ENCODE assay signal across 21 mouse cellular contexts in the genomic region with DNA sequence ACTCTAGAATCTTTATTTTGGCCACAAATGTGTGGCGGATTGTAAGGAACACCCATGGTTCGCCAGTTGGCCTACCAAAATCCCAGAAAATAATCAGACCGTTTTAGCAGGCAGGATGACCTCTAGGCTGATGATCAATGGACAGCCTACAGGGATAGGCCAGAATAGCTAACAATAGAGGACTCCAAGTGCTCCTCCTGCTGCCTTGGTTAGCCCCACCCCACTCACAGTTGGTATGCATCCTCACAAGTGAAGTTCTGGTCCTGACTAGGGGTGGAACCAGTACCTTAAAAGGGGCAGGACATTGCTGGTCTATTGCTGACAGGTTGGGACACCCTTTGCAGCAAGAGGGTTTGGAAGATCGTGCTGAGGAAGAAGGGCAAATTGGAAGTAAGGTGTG. TPM values are rescaled to one million over a fixed set of nuclear protein-coding genes. Genes with fewer than 3 reads are reported as not detected.
DNase-seq lines count a peak whose midpoint lies in the region; ATAC-seq and TF ChIP-seq lines count a peak whose summit lies in the region.
"Had no signal": no experiment of that assay in that cellular context is flagged by ENCODE, and none has a peak within 500 bp of the region (broad histone marks: within the 10 kb centered on the region; RNA-seq: fewer than 3 reads in every experiment).

No protein-coding gene starts in this region.

- intact Hi-C loops in heart, postnatal 14 days (cut with DNase I), result no loop called here
- intact Hi-C loops in gastrocnemius, postnatal 14 days (cut with DNase I; ENCODE audit: low total_unique reads), result loop anchor here (5.0 kb wide), 2 partner anchors 34 to 104 kb away; no protein-coding TSS in a partner anchor

- DNase-seq in heart, postnatal 14 days, result no peak
- no peak for DNase-seq in liver, postnatal 0 days
- peak; percentile 29 for DNase-seq in Muller cell, postnatal 12 days (ENCODE audit: inconsistent ontology term)
- no peak for DNase-seq in gastrocnemius, postnatal 14 days
- no peak for DNase-seq in adrenal gland, adult (ENCODE audit: inconsistent age in 2 of 2, low spot score in 1 of 2)
- DNase-seq: adrenal gland, postnatal 36 days; cerebellum, adult 9-10 months; gastrocnemius, postnatal 25 days; layer of hippocampus, adult 9-11 months; right cerebral cortex, postnatal 4 days; thymus, adult 18-20 months; thymus, postnatal 36 days had no signal

- no peak overlapping the region for H3K9ac ChIP-seq in heart, embryonic 12.5 days
- H3K9ac ChIP-seq in liver, embryonic 12.5 days, result no peak overlapping the region
- H3K9ac ChIP-seq in liver, postnatal 0 days (replicated peaks), result no peak overlapping the region
- H3K9ac ChIP-seq in embryonic facial prominence, embryonic 13.5 days, result no peak overlapping the region
- H3K9ac ChIP-seq: liver, embryonic 14.5 days had no signal

- no peak for TF ChIP-seq EP300 in liver, postnatal 0 days (IDR thresholded peaks at IDR 0.05; ENCODE audit: low read depth)

- 56% methylated on average over 4 of the region's 4 CpGs for WGBS in heart, embryonic 12.5 days
- 58% methylated on average over 4 of the region's 4 CpGs for WGBS in liver, embryonic 12.5 days (ENCODE audit: insufficient replicate concordance)
- 62% methylated on average over 4 of the region's 4 CpGs for WGBS in liver, postnatal 0 days (ENCODE audit: insufficient replicate concordance)
- WGBS in embryonic facial prominence, embryonic 13.5 days, result 39% methylated on average over 4 of the region's 4 CpGs

- H3K36me3 ChIP-seq in heart, embryonic 12.5 days, result no peaks in the 10 kb centered on the region
- H3K36me3 ChIP-seq in liver, embryonic 12.5 days, result no peaks in the 10 kb centered on the region
- H3K36me3 ChIP-seq in liver, postnatal 0 days (replicated peaks; ENCODE audit: insufficient read depth, low read length), result no peaks in the 10 kb centered on the region
- no peaks in the 10 kb centered on the region for H3K36me3 ChIP-seq in embryonic facial prominence, embryonic 13.5 days
- H3K36me3 ChIP-seq: hindbrain, embryonic 13.5 days had no signal

- no peak overlapping the region for H3K4me3 ChIP-seq in heart, embryonic 12.5 days
- no peak overlapping the region for H3K4me3 ChIP-seq in liver, embryonic 12.5 days
- H3K4me3 ChIP-seq in liver, postnatal 0 days (ENCODE audit: low read depth, low read length), result no peak overlapping the region
- H3K4me3 ChIP-seq in embryonic facial prominence, embryonic 13.5 days, result no peak overlapping the region

- peaks cover 60% of the 10 kb centered on the region for H3K27me3 ChIP-seq in heart, embryonic 12.5 days (replicated peaks)
- H3K27me3 ChIP-seq in liver, embryonic 12.5 days (replicated peaks), result peaks cover 70% of the 10 kb centered on the region
- peaks cover 54% of the 10 kb centered on the region for H3K27me3 ChIP-seq in liver, postnatal 0 days (ENCODE audit: insufficient read depth, low read length)
- peaks cover 70% of the 10 kb centered on the region for H3K27me3 ChIP-seq in embryonic facial prominence, embryonic 13.5 days

- H3K9me3 ChIP-seq in heart, embryonic 12.5 days (replicated peaks), result no peaks in the 10 kb centered on the region
- no peaks in the 10 kb centered on the region for H3K9me3 ChIP-seq in liver, embryonic 12.5 days (replicated peaks)
- no peaks in the 10 kb centered on the region for H3K9me3 ChIP-seq in liver, postnatal 0 days (ENCODE audit: low read length)
- no peaks in the 10 kb centered on the region for H3K9me3 ChIP-seq in embryonic facial prominence, embryonic 13.5 days
- H3K9me3 ChIP-seq: hindbrain, embryonic 13.5 days had no signal

- TF ChIP-seq CTCF in liver, postnatal 0 days (IDR thresholded peaks at IDR 0.05; ENCODE audit: low read depth), result no peak

- peak overlapping the region; percentile 95; the same call in 1 of the 2 replicates for H3K4me2 ChIP-seq in heart, embryonic 12.5 days
- peak overlapping the region; percentile 83 for H3K4me2 ChIP-seq in liver, embryonic 12.5 days
- no peak overlapping the region for H3K4me2 ChIP-seq in liver, postnatal 0 days (ENCODE audit: low read depth, low read length)
- peak overlapping the region; percentile 99; the same call in 1 of the 2 replicates for H3K4me2 ChIP-seq in embryonic facial prominence, embryonic 13.5 days

- no peak for ATAC-seq in heart, embryonic 12.5 days (ENCODE audit: insufficient number of reproducible peaks, low FRiP score)
- no peak for ATAC-seq in liver, embryonic 12.5 days
- no peak for ATAC-seq in liver, postnatal 0 days
- ATAC-seq in embryonic facial prominence, embryonic 13.5 days (ENCODE audit: insufficient number of reproducible peaks, insufficient read depth, low FRiP score, low TSS enrichment, low read depth), result no peak

- H3K27ac ChIP-seq in heart, embryonic 12.5 days (ENCODE audit: poor library complexity, severe bottlenecking), result no peak overlapping the region
- H3K27ac ChIP-seq in liver, embryonic 12.5 days, result no peak overlapping the region
- H3K27ac ChIP-seq in liver, postnatal 0 days (ENCODE audit: low read depth), result no peak overlapping the region
- H3K27ac ChIP-seq in embryonic facial prominence, embryonic 13.5 days, result no peak overlapping the region
- H3K27ac ChIP-seq: hindbrain, embryonic 13.5 days; kidney, postnatal 0 days; liver, embryonic 14.5 days; macrophage had no signal

- peaks cover 42% of the 10 kb centered on the region for H3K4me1 ChIP-seq in heart, embryonic 12.5 days (replicated peaks)
- peaks cover 69% of the 10 kb centered on the region for H3K4me1 ChIP-seq in liver, embryonic 12.5 days
- peaks cover 29% of the 10 kb centered on the region for H3K4me1 ChIP-seq in liver, postnatal 0 days (ENCODE audit: insufficient read depth)
- peaks cover 35% of the 10 kb centered on the region for H3K4me1 ChIP-seq in embryonic facial prominence, embryonic 13.5 days

RNA-seq across cellular contexts. Expression of a gene that starts 1.3 kb away (rescaled TPM):
- 4.3 and 6.1 TPM in 2 replicates for polyA plus RNA-seq in heart, embryonic 12.5 days (2016; fragmentation: Nextera tagmentation; extraction: Ambion mirVana)
- 1 to 10 TPM; 1.6 to 2.0 TPM for total RNA-seq in heart, postnatal 14 days (2021)
- polyA plus RNA-seq in liver, embryonic 12.5 days (2016; fragmentation: Nextera tagmentation; extraction: Ambion mirVana), result 4.9 TPM in 2 replicates
- 1.4 and 1.8 TPM in 2 replicates for polyA plus RNA-seq in liver, postnatal 0 days (2015; fragmentation: Nextera tagmentation; extraction: Ambion mirVana)
- 22.9 and 23.4 TPM in 2 replicates for polyA plus RNA-seq in embryonic facial prominence, embryonic 13.5 days (2015; fragmentation: Nextera tagmentation; extraction: Ambion mirVana)
- 1 to 10 TPM; 1.1 to 2.0 TPM for total RNA-seq in gastrocnemius, postnatal 14 days (2021)

RNA-seq across cellular contexts. Expression of a gene that starts 5.3 kb away (rescaled TPM):
- polyA plus RNA-seq in heart, embryonic 12.5 days (2016; fragmentation: Nextera tagmentation; extraction: Ambion mirVana), result 4.5 and 4.6 TPM in 2 replicates
- total RNA-seq in heart, postnatal 14 days (2021), result 1 to 10 TPM; 2.0 to 2.7 TPM
- 0.25 and 0.32 TPM in 2 replicates for polyA plus RNA-seq in liver, embryonic 12.5 days (2016; fragmentation: Nextera tagmentation; extraction: Ambion mirVana)
- polyA plus RNA-seq in liver, postnatal 0 days (2015; fragmentation: Nextera tagmentation; extraction: Ambion mirVana), result 0.07 TPM in 1 of 2 replicates, not detected in the other
- 0.52 and 0.54 TPM in 2 replicates for polyA plus RNA-seq in embryonic facial prominence, embryonic 13.5 days (2015; fragmentation: Nextera tagmentation; extraction: Ambion mirVana)
- 1 to 10 TPM in 1 of 2 experiments, under 1 TPM in 1; 0.97 to 4.1 TPM for total RNA-seq in gastrocnemius, postnatal 14 days (2021)
- total RNA-seq: CH12.LX; common myeloid progenitor, adult 5-6 weeks had no signal
- polyA plus RNA-seq: macrophage had no signal

RNA-seq across cellular contexts. Expression of a gene that starts 22.0 kb away (rescaled TPM):
- polyA plus RNA-seq in heart, embryonic 12.5 days (2016; fragmentation: Nextera tagmentation; extraction: Ambion mirVana), result 9.2 and 10.3 TPM in 2 replicates
- total RNA-seq in heart, postnatal 14 days (2021), result 10 to 100 TPM; 63.2 to 64.5 TPM
- polyA plus RNA-seq in liver, embryonic 12.5 days (2016; fragmentation: Nextera tagmentation; extraction: Ambion mirVana), result 7.0 TPM in 2 replicates
- polyA plus RNA-seq in liver, postnatal 0 days (2015; fragmentation: Nextera tagmentation; extraction: Ambion mirVana), result 3.0 and 3.6 TPM in 2 replicates
- polyA plus RNA-seq in embryonic facial prominence, embryonic 13.5 days (2015; fragmentation: Nextera tagmentation; extraction: Ambion mirVana), result 14.4 and 15.2 TPM in 2 replicates
- 10 to 100 TPM; 40.2 to 40.8 TPM for total RNA-seq in gastrocnemius, postnatal 14 days (2021)

RNA-seq across cellular contexts. Expression of a gene that starts 25.0 kb away (rescaled TPM):
- 16.9 and 17.2 TPM in 2 replicates for polyA plus RNA-seq in heart, embryonic 12.5 days (2016; fragmentation: Nextera tagmentation; extraction: Ambion mirVana)
- 10 to 100 TPM; 13.6 to 13.7 TPM for total RNA-seq in heart, postnatal 14 days (2021)
- polyA plus RNA-seq in liver, embryonic 12.5 days (2016; fragmentation: Nextera tagmentation; extraction: Ambion mirVana), result 4.4 and 4.6 TPM in 2 replicates
- polyA plus RNA-seq in liver, postnatal 0 days (2015; fragmentation: Nextera tagmentation; extraction: Ambion mirVana), result 4.9 and 5.1 TPM in 2 replicates
- polyA plus RNA-seq in embryonic facial prominence, embryonic 13.5 days (2015; fragmentation: Nextera tagmentation; extraction: Ambion mirVana), result 26.8 and 27.8 TPM in 2 replicates
- 10 to 100 TPM in 1 of 2 experiments, 1 to 10 TPM in 1; 4.4 to 11.3 TPM for total RNA-seq in gastrocnemius, postnatal 14 days (2021)

RNA-seq across cellular contexts. Expression of a gene that starts 41.3 kb away (rescaled TPM):
- 1,481 and 1,517 TPM in 2 replicates for polyA plus RNA-seq in heart, embryonic 12.5 days (2016; fragmentation: Nextera tagmentation; extraction: Ambion mirVana)
- 100 to 1,000 TPM; 164 to 218 TPM for total RNA-seq in heart, postnatal 14 days (2021)
- 1,333 and 1,388 TPM in 2 replicates for polyA plus RNA-seq in liver, embryonic 12.5 days (2016; fragmentation: Nextera tagmentation; extraction: Ambion mirVana)
- 389 and 423 TPM in 2 replicates for polyA plus RNA-seq in liver, postnatal 0 days (2015; fragmentation: Nextera tagmentation; extraction: Ambion mirVana)
- polyA plus RNA-seq in embryonic facial prominence, embryonic 13.5 days (2015; fragmentation: Nextera tagmentation; extraction: Ambion mirVana), result 1,422 and 1,651 TPM in 2 replicates
- 10 to 100 TPM; 64.0 to 93.6 TPM for total RNA-seq in gastrocnemius, postnatal 14 days (2021)
